Mouse (Mus musculus): ENCODE data around the gene Ttc7b.

Ttc7b gene

DNA sequence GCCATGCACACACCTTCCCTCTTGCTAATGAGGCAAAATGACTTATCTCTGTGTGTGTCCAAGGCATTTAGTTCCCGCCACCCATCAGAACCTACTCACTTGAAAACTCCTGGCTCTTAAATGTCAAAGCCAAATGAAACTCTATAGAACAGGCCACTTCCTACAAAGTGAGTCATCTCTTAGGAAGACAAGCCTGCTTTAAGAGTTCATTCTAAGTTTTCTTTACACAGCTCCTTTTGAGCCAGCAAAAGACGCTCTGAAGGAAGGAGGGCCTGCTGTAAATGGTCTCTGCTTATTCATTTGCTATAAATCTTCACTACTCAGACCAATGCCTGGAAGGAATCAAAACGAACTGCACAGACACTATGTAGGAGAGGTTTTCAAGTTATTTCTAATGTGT is 116.2 kb downstream of the Ttc7b start:
- no peak for TF ChIP-seq GATA4 (IDR thresholded peaks at IDR 0.05; ENCODE audit: insufficient replicate concordance, low read length)

- TF ChIP-seq GATA4 (IDR thresholded peaks at IDR 0.05; ENCODE audit: insufficient replicate concordance, low read length), result no peak
These were observed 117.7 kb downstream of the Ttc7b start for GRCm38 (mm10) chr12:100403005-100403324.

GRCm38 (mm10) chr12:100402296-100403004 is 118.2 kb downstream of the Ttc7b start:
- no peak for TF ChIP-seq GATA4 (IDR thresholded peaks at IDR 0.05; ENCODE audit: insufficient replicate concordance, low read length)

DNA sequence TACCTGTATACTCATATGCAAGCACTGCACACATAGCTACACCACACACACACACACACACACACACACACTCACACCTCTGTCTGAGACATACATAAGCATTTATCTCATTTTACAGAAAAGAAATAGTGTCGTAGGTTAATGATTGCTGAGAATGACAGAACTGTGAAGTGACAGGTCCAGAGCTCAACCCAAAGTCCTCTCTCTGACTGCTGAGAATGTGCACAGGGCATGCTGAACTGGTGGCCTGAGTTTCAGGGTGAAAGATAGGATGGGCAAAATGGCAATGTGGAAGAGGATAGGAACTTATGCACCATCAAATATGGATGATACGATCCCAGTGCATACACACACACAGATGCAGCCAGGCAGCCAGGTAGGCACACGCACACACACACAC is 120.5 kb downstream of the Ttc7b start:
- no peak for TF ChIP-seq GATA4 (IDR thresholded peaks at IDR 0.05; ENCODE audit: insufficient replicate concordance, low read length)

DNA sequence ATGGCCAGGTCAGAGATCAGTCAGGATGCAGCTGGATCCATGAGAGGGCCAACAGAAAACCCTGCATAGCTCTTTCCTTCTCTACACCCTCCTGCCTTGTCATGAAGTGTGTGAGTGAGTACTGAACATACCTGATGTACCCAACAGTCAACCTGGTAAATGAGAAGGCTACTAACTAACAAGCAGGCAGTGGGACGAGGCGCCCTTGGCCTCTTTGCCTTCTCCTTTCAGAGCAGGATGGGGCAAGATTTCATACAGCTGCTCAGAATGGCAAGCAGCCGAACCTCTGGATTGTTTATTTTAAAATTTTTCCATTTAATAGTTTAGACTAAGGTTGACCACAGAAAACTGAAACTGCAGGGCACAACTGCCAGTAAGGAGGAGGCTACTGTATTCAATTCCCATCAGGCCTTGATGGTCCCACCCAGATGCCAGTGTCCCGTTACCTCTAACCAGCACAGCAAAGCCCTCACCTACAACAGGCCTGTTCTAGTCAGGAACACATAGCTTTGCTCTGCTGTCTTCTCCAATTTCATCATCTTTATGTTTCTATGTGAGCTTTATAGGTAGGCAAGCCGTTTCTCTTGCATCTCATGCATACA is 121.4 kb downstream of the Ttc7b start:
- no peak for TF ChIP-seq GATA4 (IDR thresholded peaks at IDR 0.05; ENCODE audit: insufficient replicate concordance, low read length)

DNA sequence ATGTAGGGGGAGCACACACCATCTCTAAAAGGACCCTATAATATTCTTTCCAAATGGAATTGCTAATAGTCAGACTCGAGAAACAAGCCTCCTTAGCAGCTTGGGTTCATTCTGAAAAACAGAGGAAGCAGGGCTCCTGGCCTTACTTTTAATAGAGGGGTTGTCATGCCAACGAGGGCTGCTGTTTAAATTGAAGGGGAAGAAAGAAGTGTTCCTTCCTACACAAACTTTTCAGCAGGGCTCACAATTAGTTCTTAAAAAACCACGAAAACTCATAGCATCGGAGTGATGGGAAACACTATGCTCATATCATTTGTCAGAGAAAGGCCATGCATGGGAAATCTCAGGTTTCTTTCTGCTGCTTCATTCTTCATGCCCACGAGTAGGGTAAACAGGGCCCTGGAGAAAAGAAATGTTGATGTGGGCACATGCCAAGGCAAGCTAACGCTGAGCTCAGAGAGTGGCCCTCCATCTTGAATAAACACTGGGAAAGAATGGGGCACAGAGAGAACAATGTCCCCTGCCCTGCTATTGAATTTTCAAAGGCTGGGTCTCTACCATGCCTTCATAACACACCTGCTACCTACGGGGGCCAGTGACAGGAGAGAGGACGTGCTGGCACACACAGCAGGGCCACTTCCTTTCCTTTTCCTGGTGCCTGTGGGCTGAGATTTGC is 122.2 kb downstream of the Ttc7b start:
- TF ChIP-seq GATA4 (IDR thresholded peaks at IDR 0.05; ENCODE audit: insufficient replicate concordance, low read length), result no peak

GRCm38 (mm10) chr12:100397432-100398146 is 123.0 kb downstream of the Ttc7b start:
- TF ChIP-seq GATA4 (IDR thresholded peaks at IDR 0.05; ENCODE audit: insufficient replicate concordance, low read length), result no peak

DNA sequence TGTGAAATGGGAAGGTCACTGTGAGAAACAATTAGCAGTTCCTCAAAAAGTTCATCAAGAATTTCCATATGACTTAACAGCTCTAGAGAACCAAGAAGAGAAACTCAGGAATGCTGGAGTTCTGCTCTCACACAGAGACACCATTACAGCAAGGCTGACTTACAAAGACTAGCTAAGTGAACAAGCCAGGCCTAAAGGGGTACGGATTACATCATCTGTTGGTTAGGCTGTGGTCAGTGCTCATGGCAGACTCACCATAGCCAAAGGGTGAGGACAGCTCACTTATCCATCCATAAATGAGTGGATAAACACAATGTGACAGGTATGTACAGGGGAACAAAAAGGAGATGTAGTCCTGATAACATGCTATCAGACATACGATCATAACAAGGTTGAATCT is 123.8 kb downstream of the Ttc7b start:
- TF ChIP-seq GATA4 (IDR thresholded peaks at IDR 0.05; ENCODE audit: insufficient replicate concordance, low read length), result no peak

DNA sequence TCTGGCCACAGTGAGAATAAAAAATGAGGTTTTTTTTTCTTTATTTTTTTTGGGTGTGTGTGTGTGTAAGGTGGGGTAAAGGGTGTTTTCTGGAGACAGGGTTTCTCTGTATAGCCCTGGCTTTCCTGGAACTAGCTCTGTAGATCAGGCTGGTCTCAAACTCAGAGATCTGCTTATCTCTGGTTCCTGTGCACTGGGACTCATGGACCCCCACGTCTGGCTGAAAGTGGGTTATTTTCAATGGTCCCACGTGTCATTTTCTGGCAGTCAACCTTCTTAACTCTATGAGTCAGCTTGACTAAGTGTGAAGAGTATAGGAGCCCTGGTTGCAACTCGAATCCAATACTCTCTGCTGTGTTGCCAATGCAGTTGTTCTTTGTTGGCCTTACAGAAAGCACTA is 127.1 kb downstream of the Ttc7b start:
- no peak for TF ChIP-seq GATA4 (IDR thresholded peaks at IDR 0.05; ENCODE audit: insufficient replicate concordance, low read length)

DNA sequence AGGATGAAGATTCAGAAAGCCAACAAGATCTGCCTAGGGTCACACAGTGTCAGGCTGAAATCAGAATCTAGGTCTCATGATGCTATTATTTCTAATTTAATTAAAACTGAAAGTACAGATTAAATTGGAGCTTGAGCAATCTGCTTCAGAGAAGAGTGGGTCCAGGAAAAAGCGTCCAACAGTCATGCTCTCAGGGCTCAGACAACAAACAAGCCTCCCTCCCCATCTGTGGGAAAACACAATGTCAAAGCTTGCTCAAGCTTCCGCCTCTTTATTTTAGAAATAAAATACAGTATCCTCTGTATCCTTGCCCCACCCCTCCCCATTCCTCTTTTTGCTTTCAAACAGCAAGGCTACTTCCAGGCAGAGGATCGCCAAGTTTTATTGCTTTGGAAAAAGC is 127.5 kb downstream of the Ttc7b start:
- no peak for TF ChIP-seq GATA4 (IDR thresholded peaks at IDR 0.05; ENCODE audit: insufficient replicate concordance, low read length)

DNA sequence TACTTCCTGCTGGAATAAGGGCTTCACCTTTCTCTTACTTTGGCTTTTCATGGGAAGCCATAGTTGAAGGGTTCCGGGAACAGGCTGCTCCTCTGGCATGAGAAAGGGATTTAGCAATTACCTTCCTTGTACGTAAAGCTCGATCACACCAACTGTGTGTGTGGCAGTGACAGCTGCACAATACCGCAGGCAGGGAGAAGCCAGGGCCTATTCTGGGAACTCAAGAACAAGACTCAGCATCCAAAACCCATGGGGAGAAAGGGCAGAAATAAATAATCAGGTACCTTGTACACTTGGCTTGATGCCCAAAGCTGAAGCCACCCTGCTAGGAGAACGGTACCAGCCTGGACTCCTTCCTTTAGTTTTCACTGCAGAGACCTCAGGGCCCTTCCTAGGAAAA is 128.2 kb downstream of the Ttc7b start:
- no peak for TF ChIP-seq GATA4 (IDR thresholded peaks at IDR 0.05; ENCODE audit: insufficient replicate concordance, low read length)

GRCm38 (mm10) chr12:100391890-100392289 is 128.7 kb downstream of the Ttc7b start:
- no peak for TF ChIP-seq GATA4 (IDR thresholded peaks at IDR 0.05; ENCODE audit: insufficient replicate concordance, low read length)

- TF ChIP-seq GATA4 (IDR thresholded peaks at IDR 0.05; ENCODE audit: insufficient replicate concordance, low read length), result no peak
These were observed 130.5 kb downstream of the Ttc7b start for GRCm38 (mm10) chr12:100389878-100390710.

DNA sequence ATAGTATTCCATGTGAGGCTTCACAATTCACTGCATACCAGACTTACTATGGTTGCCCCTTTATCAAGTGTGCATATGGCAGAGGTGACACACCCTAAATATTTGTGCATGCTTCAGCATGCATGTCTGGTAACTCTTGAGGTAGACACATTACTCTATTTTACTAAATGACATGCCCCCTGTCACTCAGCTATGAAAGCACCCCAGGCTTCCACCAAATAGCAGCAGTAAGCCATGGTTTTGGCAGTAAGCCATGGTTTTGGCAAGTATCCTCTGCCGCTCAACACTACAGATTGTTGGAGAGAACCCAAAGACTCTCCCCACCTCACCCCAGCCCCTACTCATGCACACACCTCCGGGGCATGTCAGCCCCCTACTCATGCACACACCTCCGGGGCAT is 134.4 kb downstream of the Ttc7b start:
- no peak for TF ChIP-seq GATA4 (IDR thresholded peaks at IDR 0.05; ENCODE audit: insufficient replicate concordance, low read length)

- TF ChIP-seq GATA4 (IDR thresholded peaks at IDR 0.05; ENCODE audit: insufficient replicate concordance, low read length), result no peak
These were observed 138.1 kb downstream of the Ttc7b start for GRCm38 (mm10) chr12:100382526-100382925.
